Mouse (Mus musculus) cerebellum, adult 2 months (tissue): ENCODE measurements around the gene Zfp260. TPM values are rescaled to one million over a fixed set of nuclear protein-coding genes. Genes with fewer than 3 reads are reported as not detected.
A peak's percentile ranks its signal among the peaks of the same experiment; 100 is the strongest.

Experiments
- DNase-seq, 2 experiments: peaks; one replicate each; pipeline ENCODE4 v3.0.0; 2021
- H3K27ac ChIP-seq: fragments of 200-500 bp; 2 replicates; pipeline ENCODE4 v1.5.1; 2012; ENCODE audit warnings: low read length, control low read depth, inconsistent platforms; ENCODE audit not compliant: insufficient read depth
- H3K27me3 ChIP-seq: fragments of 200-500 bp; 2 replicates; pipeline ENCODE4 v1.6.1; 2012; ENCODE audit warnings: inconsistent platforms, mild to moderate bottlenecking, low read length, moderate library complexity; ENCODE audit not compliant: control insufficient read depth, insufficient read depth
- H3K4me1 ChIP-seq: fragments of 200-500 bp; 2 replicates; pipeline ENCODE4 v1.6.1; 2011; ENCODE audit warnings: low read length; ENCODE audit not compliant: control insufficient read depth, insufficient read depth
- H3K4me3 ChIP-seq: fragments of 200-500 bp; replicated peaks from 2 replicates; pipeline ENCODE3; 2011; ENCODE audit warnings: mild to moderate bottlenecking, low read depth, low read length, control low read depth; ENCODE audit not compliant: insufficient read depth
- CTCF ChIP-seq: fragments of 200-500 bp; IDR thresholded peaks from 2 replicates; pipeline ENCODE4 v1.5.1; 2011; ENCODE audit warnings: low read depth, mild to moderate bottlenecking, control low read depth, low read length, moderate library complexity, borderline replicate concordance; ENCODE audit not compliant: insufficient read depth
- POLR2A ChIP-seq: fragments of 200-500 bp; IDR thresholded peaks from 2 replicates; pipeline ENCODE4 v1.6.1; 2011; ENCODE audit warnings: low read length, control low read depth, borderline replicate concordance; ENCODE audit not compliant: insufficient read depth
- WGBS: fragments of 180-500 bp; shearing (Covaris S2); methylation state at CpG from one replicate; pipeline ENCODE4 v1.1.7; 2018; 5-methylcytosine and 5-hydroxymethylcytosine counted together
- polyA plus RNA-seq: library from polyadenylated mRNA; depleted of rRNA; stranded (reverse); fragments of >200 nt; gene quantifications from 2 replicates; pipeline ENCODE4 v1.2.3, GENCODE M21; 2012; rRNA removed

Gene Zfp260
- 46.3 and 46.6 TPM in 2 replicates for polyA plus RNA-seq

- Histone ChIP-seq H3K27ac (peak within 1 kb of the TSS; percentile 37), H3K4me3 (peak within 1 kb of the TSS; percentile 100), H3K4me1 (peaks cover 13% of the 10 kb centered on the region), H3K27me3 (no peaks in the 10 kb centered on the region)
- WGBS: under 1% methylated on average over 26 of the region's 26 CpGs
- peak; percentile 92 to 93 for DNase-seq
- TF ChIP-seq CTCF: no peak
- peak; percentile 66; the same call in 1 of the 2 replicates for TF ChIP-seq POLR2A
Observed at GRCm38 (mm10) chr7:30094646-30095429, at the start of gene Zfp260. TSS of gene Zfp260 (plus strand) at chr7:30094777.

- Histone ChIP-seq H3K27ac (no peak overlapping the region), H3K27me3 (no peaks in the 10 kb centered on the region), H3K4me3 (no peak overlapping the region), H3K4me1 (0 out of 2 replicates have a peak, but pooled peaks cover 3% of the 10 kb centered on the region)
- no peak for DNase-seq
- TF ChIP-seq POLR2A (no peak), CTCF (no peak)
- WGBS: 70% methylated on average over 4 of the region's 4 CpGs
Observed at GRCm38 (mm10) chr7:30048126-30048525, 46.5 kb upstream of the Zfp260 start.

- peak; percentile 94 to 95 for DNase-seq
- Histone ChIP-seq H3K27me3 (no peaks in the 10 kb centered on the region), H3K4me1 (0 out of 2 replicates have a peak, but pooled peaks cover 3% of the 10 kb centered on the region), H3K4me3 (peak within 1 kb of the TSS; percentile 78), H3K27ac (peak within 1 kb of the TSS; percentile 65)
- TF ChIP-seq POLR2A: peak; percentile 76; the same call in 1 of the 2 replicates
- no peak for TF ChIP-seq CTCF
- WGBS: under 1% methylated on average over 40 of the region's 40 CpGs
Observed at GRCm38 (mm10) chr7:30050882-30051548, 43.6 kb upstream of the Zfp260 start, which contains the start of gene Zfp14. TSS of gene Zfp14 (minus strand) at chr7:30051380.

GRCm38 (mm10) chr7:30053591-30053990 is 41.0 kb upstream of the Zfp260 start:
- Histone ChIP-seq H3K4me3 (no peak overlapping the region), H3K27me3 (no peaks in the 10 kb centered on the region), H3K4me1 (0 out of 2 replicates have a peak, but pooled peaks cover 3% of the 10 kb centered on the region), H3K27ac (no peak overlapping the region)
- WGBS: 9% methylated on average over 3 of the region's 3 CpGs
- DNase-seq: no peak
- no peak for TF ChIP-seq POLR2A
- TF ChIP-seq CTCF: no peak

- no peak for DNase-seq
- no peaks in the 10 kb centered on the region for H3K4me1 ChIP-seq
- H3K4me3 ChIP-seq: no peak overlapping the region
- no peak for TF ChIP-seq POLR2A
- TF ChIP-seq CTCF: no peak
- no peak overlapping the region for H3K27ac ChIP-seq
- H3K27me3 ChIP-seq: no peaks in the 10 kb centered on the region
- 86% methylated on average over 6 of the region's 6 CpGs for WGBS
Observed at GRCm38 (mm10) chr7:30060341-30060740, 34.2 kb upstream of the Zfp260 start.

- H3K27ac ChIP-seq: no peak overlapping the region
- no peak for DNase-seq
- no peak overlapping the region for H3K4me3 ChIP-seq
- no peaks in the 10 kb centered on the region for H3K27me3 ChIP-seq
- no peaks in the 10 kb centered on the region for H3K4me1 ChIP-seq
- TF ChIP-seq POLR2A (no peak), CTCF (peak; percentile 26; the same call in 1 of the 2 replicates)
- 91% methylated on average over 5 of the region's 5 CpGs for WGBS
Observed at GRCm38 (mm10) chr7:30062478-30062877, 32.1 kb upstream of the Zfp260 start.

GRCm38 (mm10) chr7:30064622-30065021 is 30.0 kb upstream of the Zfp260 start:
- Histone ChIP-seq H3K4me3 (no peak overlapping the region), H3K27ac (no peak overlapping the region), H3K27me3 (no peaks in the 10 kb centered on the region; the same call in 1 of the 2 replicates), H3K4me1 (no peaks in the 10 kb centered on the region)
- WGBS: 82% methylated on average over 5 of the region's 5 CpGs
- no peak for DNase-seq
- TF ChIP-seq CTCF (peak; percentile 35; the same call in 1 of the 2 replicates), POLR2A (no peak)
